Mouse (Mus musculus) 3T3-L1 (cell line): ENCODE measurements at regions not wholly inside any gene's neighbourhood (a gene's known extent, or its start where the extent isn't known, plus 50 kb on each side); places are given as distances from the start of the nearest gene placed in this dataset.

ENCODE experiments used
- DNase-seq: peaks from one replicate; pipeline ENCODE4 v3.0.0-alpha.2; 2015; ENCODE audit warnings: low read depth, low spot score

GRCm38 (mm10) chr8:34456543-34456942 lies 345.0 kb upstream of the Gm10131 start:
- DNase-seq: peak; percentile 80

GRCm38 (mm10) chr8:34455376-34455775 lies 343.8 kb upstream of the Gm10131 start:
- DNase-seq: no peak

GRCm38 (mm10) chr8:34452811-34453210 lies 341.3 kb upstream of the Gm10131 start:
- DNase-seq: no peak

- DNase-seq: no peak
Observed at GRCm38 (mm10) chr8:34451211-34452000, 339.9 kb upstream of the Gm10131 start.

- DNase-seq: no peak
Observed at GRCm38 (mm10) chr8:34449391-34450044, 338.0 kb upstream of the Gm10131 start.

- DNase-seq: no peak
Observed at GRCm38 (mm10) chr8:34447880-34448830, 336.6 kb upstream of the Gm10131 start.

GRCm38 (mm10) chr8:34442688-34443087 lies 331.2 kb upstream of the Gm10131 start:
- DNase-seq: no peak

GRCm38 (mm10) chr8:34441756-34442155 lies 330.2 kb upstream of the Gm10131 start:
- no peak for DNase-seq

- no peak for DNase-seq
Observed at GRCm38 (mm10) chr8:34440771-34441170, 329.2 kb upstream of the Gm10131 start.

GRCm38 (mm10) chr8:34438771-34439170 lies 327.2 kb upstream of the Gm10131 start:
- no peak for DNase-seq

GRCm38 (mm10) chr8:34431985-34432384 lies 320.4 kb upstream of the Gm10131 start:
- DNase-seq: no peak

GRCm38 (mm10) chr8:34429231-34429630 lies 317.7 kb upstream of the Gm10131 start:
- no peak for DNase-seq

GRCm38 (mm10) chr8:34401571-34401970 lies 290.0 kb upstream of the Gm10131 start:
- DNase-seq: no peak

- no peak for DNase-seq
Observed at GRCm38 (mm10) chr8:34398914-34399813, 287.6 kb upstream of the Gm10131 start.

- no peak for DNase-seq
Observed at GRCm38 (mm10) chr8:34397583-34398411, 286.3 kb upstream of the Gm10131 start.

- no peak for DNase-seq
Observed at GRCm38 (mm10) chr8:34397225-34397582, 285.7 kb upstream of the Gm10131 start.

GRCm38 (mm10) chr8:34392981-34393828 lies 281.7 kb upstream of the Gm10131 start:
- DNase-seq: no peak

GRCm38 (mm10) chr8:34392208-34392980 lies 280.9 kb upstream of the Gm10131 start:
- DNase-seq: no peak
